Mouse (Mus musculus) embryonic facial prominence, embryonic 13.5 days (tissue): ENCODE results near the gene Usp36. TPM values are rescaled to one million over a fixed set of nuclear protein-coding genes. Genes with fewer than 3 reads are reported as not detected.
A peak's percentile ranks its signal among the peaks of the same experiment; 100 is the strongest.

ENCODE experiments used
- ATAC-seq: fragments of 200-750 bp; cut with Nextera tagmentation; 2 replicates; pipeline ENCODE4 v1.8.0; 2017; ENCODE audit warnings: low read depth; ENCODE audit not compliant: insufficient number of reproducible peaks, insufficient read depth, low FRiP score, low TSS enrichment
- H3K27ac ChIP-seq: fragments of 300-500 bp; sonication (generic); 2 replicates; pipeline ENCODE4 v1.5.1; 2015; ENCODE audit warnings: moderate library complexity, mild to moderate bottlenecking, inconsistent platforms
- H3K27me3 ChIP-seq: fragments of 300-500 bp; sonication (generic); 2 replicates; pipeline ENCODE4 v1.6.1; 2015; ENCODE audit warnings: mild to moderate bottlenecking, inconsistent platforms
- H3K36me3 ChIP-seq: fragments of 300-500 bp; sonication (generic); 2 replicates; pipeline ENCODE4 v1.6.1; 2015; ENCODE audit warnings: mild to moderate bottlenecking, inconsistent platforms
- H3K4me1 ChIP-seq: fragments of 300-500 bp; sonication (generic); 2 replicates; pipeline ENCODE4 v1.6.1; 2015; ENCODE audit warnings: inconsistent platforms
- H3K4me2 ChIP-seq: fragments of 300-500 bp; sonication (generic); 2 replicates; pipeline ENCODE4 v1.6.1; 2015; ENCODE audit warnings: moderate library complexity, mild to moderate bottlenecking, inconsistent platforms
- H3K4me3 ChIP-seq: fragments of 300-500 bp; sonication (generic); 2 replicates; pipeline ENCODE4 v1.5.1; 2015; ENCODE audit warnings: mild to moderate bottlenecking, inconsistent platforms
- H3K9ac ChIP-seq: fragments of 300-500 bp; sonication (generic); 2 replicates; pipeline ENCODE4 v1.6.1; 2015; ENCODE audit warnings: mild to moderate bottlenecking, inconsistent platforms
- H3K9me3 ChIP-seq: fragments of 300-500 bp; sonication (generic); 2 replicates; pipeline ENCODE4 v1.6.1; 2016; ENCODE audit warnings: inconsistent platforms
- WGBS: fragments of 180-500 bp; shearing (Covaris S2); methylation state at CpG from one replicate; pipeline ENCODE4 v1.1.7; 2015; ENCODE audit warnings: mixed read lengths; 5-methylcytosine and 5-hydroxymethylcytosine counted together
- polyA plus RNA-seq: library from polyadenylated mRNA; unstranded; fragments of >200 nt; fragmentation: Nextera tagmentation; extraction: Ambion mirVana; gene quantifications from 2 replicates; pipeline ENCODE4 v1.2.1, GENCODE M21; 2015

Usp36 gene
- polyA plus RNA-seq, 1 experiment from 2014 or later = 24.0 TPM

DNA sequence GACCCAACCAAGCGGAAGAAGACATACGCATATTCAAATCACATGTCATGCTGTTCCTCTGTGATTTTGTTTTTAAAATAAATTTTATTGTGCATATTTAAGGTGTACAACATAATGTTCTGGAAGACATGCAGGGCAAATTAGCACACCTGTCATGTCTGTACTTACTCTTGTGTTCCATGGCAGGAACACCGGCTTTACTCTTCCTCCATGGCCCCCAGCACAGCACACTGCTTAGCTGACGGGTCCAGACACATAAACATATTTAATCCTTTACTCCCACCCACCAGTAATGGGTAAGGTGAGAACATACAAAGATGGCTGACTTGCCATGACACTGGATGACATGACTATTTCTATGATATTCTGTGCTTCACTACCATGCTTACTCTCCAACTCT, 71.0 kb downstream of the Usp36 start:
- 82% methylated on average over 4 of the region's 4 CpGs for WGBS
- H3K9ac ChIP-seq = no peak overlapping the region
- no peak overlapping the region for H3K4me2 ChIP-seq
- H3K9me3 ChIP-seq = no peaks in the 10 kb centered on the region
- peaks cover 23% of the 10 kb centered on the region for H3K4me1 ChIP-seq
- H3K27ac ChIP-seq = no peak overlapping the region
- no peak for ATAC-seq
- no peaks in the 10 kb centered on the region for H3K27me3 ChIP-seq
- no peak overlapping the region for H3K4me3 ChIP-seq
- H3K36me3 ChIP-seq = no peaks in the 10 kb centered on the region

DNA sequence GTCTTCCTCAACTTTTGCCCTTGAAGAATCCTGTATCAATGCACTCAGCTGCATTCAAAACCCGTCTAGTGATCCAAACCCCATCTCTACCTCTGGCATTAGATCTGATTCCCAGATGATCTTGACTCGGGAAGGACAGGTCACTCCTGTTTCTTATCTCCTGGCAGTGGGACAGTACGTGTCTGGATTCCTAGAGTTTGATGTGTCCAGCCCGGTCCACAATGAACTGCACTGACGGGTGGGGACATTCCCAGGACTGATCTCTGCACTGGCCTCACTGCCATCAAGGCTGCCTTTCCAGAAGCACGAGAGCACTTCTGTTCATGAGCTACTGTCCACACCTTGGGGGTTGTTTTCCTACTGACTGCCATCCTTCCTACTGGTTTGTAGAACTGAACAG, 73.6 kb downstream of the Usp36 start:
- H3K4me3 ChIP-seq = no peak overlapping the region
- 80% methylated on average over 6 of the region's 6 CpGs for WGBS
- H3K9me3 ChIP-seq = no peaks in the 10 kb centered on the region
- no peaks in the 10 kb centered on the region for H3K27me3 ChIP-seq
- peaks cover 29% of the 10 kb centered on the region for H3K4me1 ChIP-seq
- H3K9ac ChIP-seq = no peak overlapping the region
- H3K4me2 ChIP-seq = no peak overlapping the region
- no peak overlapping the region for H3K27ac ChIP-seq
- no peaks in the 10 kb centered on the region for H3K36me3 ChIP-seq
- ATAC-seq = no peak

DNA sequence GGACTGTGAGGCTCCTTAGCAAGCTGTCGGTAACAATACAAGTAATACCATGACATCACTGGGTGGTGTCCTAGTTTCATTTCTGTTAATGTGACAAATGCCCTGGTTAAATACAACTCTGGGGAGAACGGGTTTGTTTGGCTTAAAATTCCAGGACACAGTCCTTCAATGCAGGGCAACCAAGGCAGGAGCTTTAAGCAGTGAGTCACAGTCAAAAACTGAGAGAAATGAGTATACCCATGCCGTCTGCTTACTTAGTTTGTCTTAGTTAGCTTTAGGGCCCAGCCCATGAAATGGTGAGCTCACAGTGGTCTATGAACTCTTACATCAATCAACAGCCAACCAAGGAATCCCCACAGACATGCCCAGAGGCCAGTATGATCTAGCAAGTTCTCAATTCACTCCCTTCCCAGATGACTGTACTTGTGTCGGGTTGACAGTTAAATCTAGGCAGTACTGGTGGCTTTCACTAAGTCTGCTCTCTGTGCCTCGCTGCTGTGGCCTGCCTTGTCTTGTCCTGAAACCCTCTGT, 74.1 kb downstream of the Usp36 start:
- Histone ChIP-seq H3K27ac (no peak overlapping the region; the same call in 1 of the 2 replicates), H3K9ac (no peak overlapping the region)

DNA sequence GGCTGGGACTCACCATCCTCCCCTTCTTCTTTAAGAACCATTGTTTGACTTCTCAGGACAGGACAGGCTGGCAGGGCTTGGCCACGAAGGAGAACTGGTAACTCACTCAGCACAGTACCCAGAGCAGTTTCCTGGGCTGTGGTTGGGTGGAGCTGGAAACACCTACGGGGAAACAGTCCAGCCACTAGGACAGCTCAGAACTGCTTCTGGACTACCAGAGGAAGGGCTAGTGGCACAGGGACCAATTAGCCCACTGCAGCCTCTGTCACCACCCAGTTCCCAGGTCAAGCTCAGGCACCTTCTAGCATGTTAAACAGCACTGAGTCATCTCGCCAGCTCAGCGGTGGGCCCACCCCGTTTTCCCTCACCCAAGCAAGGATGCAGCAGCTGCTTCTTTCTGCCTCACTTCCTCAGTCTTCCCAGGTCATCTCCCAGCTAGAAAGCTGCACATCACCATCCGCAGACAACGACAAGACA, 77.4 kb downstream of the Usp36 start:
- ATAC-seq = no peak
- Histone ChIP-seq H3K9ac (no peak overlapping the region), H3K27me3 (no peaks in the 10 kb centered on the region), H3K9me3 (no peaks in the 10 kb centered on the region), H3K4me2 (no peak overlapping the region), H3K27ac (no peak overlapping the region), H3K4me1 (peaks cover 64% of the 10 kb centered on the region), H3K4me3 (no peak overlapping the region), H3K36me3 (no peaks in the 10 kb centered on the region)
- WGBS = 67% methylated on average over 7 of the region's 7 CpGs

More for the DNA sequence above, 74.1 kb downstream of the Usp36 start:
- Histone ChIP-seq H3K4me2 (no peak overlapping the region), H3K9me3 (no peaks in the 10 kb centered on the region), H3K36me3 (no peaks in the 10 kb centered on the region), H3K4me1 (peaks cover 34% of the 10 kb centered on the region), H3K27me3 (no peaks in the 10 kb centered on the region), H3K4me3 (no peak overlapping the region)
- WGBS = 54% methylated on average over 5 of the region's 5 CpGs
- ATAC-seq = no peak

DNA sequence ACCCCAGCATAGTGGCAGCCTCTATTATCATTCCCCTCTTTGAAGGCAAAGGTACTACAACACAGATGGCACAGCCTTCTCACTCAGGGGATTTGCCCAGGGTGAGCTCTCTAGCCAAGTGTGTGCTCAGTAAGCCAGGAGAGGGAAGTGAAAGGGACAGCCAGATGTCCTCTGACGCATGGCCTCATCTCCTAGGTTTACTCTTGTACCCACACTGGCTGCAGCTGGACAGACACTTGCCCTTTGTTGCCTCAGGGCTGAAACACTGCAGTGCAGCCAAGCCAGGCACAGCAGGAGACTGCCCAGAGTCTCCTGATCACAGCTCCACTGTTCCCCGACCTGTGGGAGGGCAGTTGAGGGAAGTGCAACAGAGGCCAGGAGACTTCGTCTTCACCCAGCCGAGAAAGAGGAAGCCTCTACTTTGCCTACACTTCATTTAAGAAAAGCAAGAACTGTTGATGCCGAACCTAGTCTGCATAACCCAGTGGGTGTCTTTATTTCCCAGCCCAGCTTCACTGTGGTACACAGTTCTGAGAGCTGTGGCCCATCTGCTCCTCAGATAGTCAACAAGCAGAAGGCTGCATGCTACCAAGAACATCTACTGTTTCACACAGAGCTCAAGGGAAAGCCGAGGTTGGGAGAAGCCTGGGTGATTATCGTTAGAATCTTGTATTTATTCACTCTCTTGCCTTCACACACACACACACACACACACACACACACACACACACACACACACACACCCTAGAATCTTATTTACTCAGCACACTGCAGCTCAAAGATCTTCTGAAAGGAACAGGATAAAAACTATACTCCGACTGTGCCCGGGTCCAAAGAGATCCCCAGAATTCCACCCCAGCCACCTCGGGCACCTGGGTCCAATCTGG, 78.1 kb downstream of the Usp36 start:
- H3K36me3 ChIP-seq = no peaks in the 10 kb centered on the region
- no peaks in the 10 kb centered on the region for H3K9me3 ChIP-seq
- no peak overlapping the region for H3K4me2 ChIP-seq
- no peak overlapping the region for H3K9ac ChIP-seq
- 48% methylated on average over 10 of the region's 10 CpGs for WGBS
- no peak overlapping the region for H3K4me3 ChIP-seq
- peak overlapping the region; percentile 55; the same call in 1 of the 2 replicates for H3K27ac ChIP-seq
- peaks cover 68% of the 10 kb centered on the region for H3K4me1 ChIP-seq
- no peaks in the 10 kb centered on the region for H3K27me3 ChIP-seq
- ATAC-seq = no peak

DNA sequence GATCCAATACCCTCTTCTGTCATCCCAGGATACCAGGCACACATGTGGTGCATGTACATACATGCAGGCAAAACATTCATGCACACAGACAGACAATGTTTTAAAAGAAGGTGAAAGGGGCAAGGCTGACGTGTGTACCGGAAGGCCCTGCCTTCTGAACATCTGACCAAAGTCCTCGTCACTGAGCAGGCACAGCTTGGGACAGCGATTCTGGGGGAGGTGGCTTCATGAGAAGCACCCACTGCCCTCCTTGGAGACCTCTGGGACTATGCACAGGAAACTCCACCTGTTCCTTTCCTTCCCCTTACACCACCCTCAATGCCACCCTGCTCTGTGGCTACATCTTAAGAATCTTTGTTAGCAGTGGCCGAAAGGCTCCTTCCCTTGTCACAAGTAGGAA, 79.1 kb downstream of the Usp36 start:
- Histone ChIP-seq H3K4me3 (no peak overlapping the region), H3K4me1 (peaks cover 61% of the 10 kb centered on the region), H3K9me3 (no peaks in the 10 kb centered on the region), H3K36me3 (no peaks in the 10 kb centered on the region), H3K9ac (no peak overlapping the region), H3K4me2 (no peak overlapping the region), H3K27ac (no peak overlapping the region), H3K27me3 (no peaks in the 10 kb centered on the region)
- 83% methylated on average over 5 of the region's 5 CpGs for whole genome bisulfite sequencing
- no peak for ATAC-seq

DNA sequence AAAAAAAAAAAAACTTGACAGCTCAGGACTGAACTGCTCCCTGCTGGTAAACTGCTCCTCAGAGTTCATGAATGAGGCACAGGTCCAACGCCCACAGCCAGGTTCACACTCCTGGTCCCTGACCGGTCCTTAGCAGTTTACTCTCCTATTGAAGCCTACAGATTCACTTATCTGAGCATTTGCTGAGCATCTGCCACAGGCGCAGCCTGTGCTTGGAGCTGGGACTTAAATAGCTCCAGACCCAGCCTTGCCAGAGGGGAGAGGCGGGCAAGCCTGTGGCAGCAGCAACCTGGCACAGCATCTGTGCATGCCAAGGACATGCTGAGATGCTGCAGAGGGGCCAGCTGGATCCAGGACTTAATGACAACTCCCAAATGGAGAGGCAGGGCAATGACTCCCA, 79.9 kb downstream of the Usp36 start:
- no peak overlapping the region; the same call in 1 of the 2 replicates for H3K27ac ChIP-seq
- peaks cover 61% of the 10 kb centered on the region for H3K4me1 ChIP-seq
- H3K4me2 ChIP-seq = no peak overlapping the region
- H3K27me3 ChIP-seq = no peaks in the 10 kb centered on the region
- 77% methylated on average over 4 of the region's 4 CpGs for WGBS
- H3K4me3 ChIP-seq = no peak overlapping the region
- no peak overlapping the region for H3K9ac ChIP-seq
- H3K9me3 ChIP-seq = no peaks in the 10 kb centered on the region
- no peak for ATAC-seq
- H3K36me3 ChIP-seq = no peaks in the 10 kb centered on the region

Other genes with a start within 250 kb of the Usp36 start
- gene Dnah17, start 159.6 kb downstream of the Usp36 start, polyA plus RNA-seq = 0.20 and 0.29 TPM in 2 replicates
- 15.8 and 16.1 TPM in 2 replicates for gene Cyth1, start 41.7 kb downstream of the Usp36 start, polyA plus RNA-seq
- 0.58 and 0.74 TPM in 2 replicates for gene Cep295nl, start 52.3 kb upstream of the Usp36 start, polyA plus RNA-seq
- gene Timp2, start 65.5 kb upstream of the Usp36 start, polyA plus RNA-seq = 117 and 132 TPM in 2 replicates
- gene Lgals3bp, start 111.8 kb upstream of the Usp36 start, polyA plus RNA-seq = 5.6 and 6.8 TPM in 2 replicates
- gene Cant1, start 128.8 kb upstream of the Usp36 start, polyA plus RNA-seq = 28.9 and 30.7 TPM in 2 replicates
- 14.7 and 16.5 TPM in 2 replicates for gene C1qtnf1, start 138.0 kb upstream of the Usp36 start, polyA plus RNA-seq
- 6.5 and 9.6 TPM in 2 replicates for gene Engase, start 186.6 kb upstream of the Usp36 start, polyA plus RNA-seq